Mouse (Mus musculus) ovary, postnatal 14 days (tissue): ENCODE data around the gene Ube2ql1.

ENCODE experiments used
- DNase-seq: peaks from one replicate; pipeline ENCODE4 v3.0.0; 2022; ENCODE audit warnings: low spot score

Gene Ube2ql1

DNA sequence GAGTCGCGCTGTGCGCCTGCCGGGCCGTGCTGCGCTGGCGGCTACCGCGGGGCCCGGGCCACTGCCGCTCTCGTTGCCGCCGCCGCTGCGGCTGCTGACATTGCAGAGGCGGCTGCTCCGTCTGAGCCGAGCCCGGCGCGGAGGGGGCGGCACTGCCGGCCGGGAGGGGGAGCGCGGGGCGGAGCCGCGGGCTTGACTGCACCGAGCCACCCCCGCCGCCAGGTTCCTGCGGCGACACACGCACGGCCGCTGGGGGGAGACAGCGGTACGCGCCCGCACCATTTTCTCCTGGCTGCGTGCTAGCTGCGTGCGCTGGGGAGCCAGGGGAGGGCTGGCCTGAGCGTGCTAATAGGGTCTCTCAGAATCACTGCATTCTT, at the start of gene Ube2ql1:
TSS of gene Ube2ql1 (minus strand) at position 131 of the 377 bp plus-strand sequence.
- peak; percentile 79 for DNase-seq

- no peak for DNase-seq
These were observed 49.0 kb upstream of the Ube2ql1 start for GRCm38 (mm10) chr13:69788704-69789103.

- DNase-seq, result no peak
These were observed 38.5 kb upstream of the Ube2ql1 start for GRCm38 (mm10) chr13:69778221-69778620.

DNA sequence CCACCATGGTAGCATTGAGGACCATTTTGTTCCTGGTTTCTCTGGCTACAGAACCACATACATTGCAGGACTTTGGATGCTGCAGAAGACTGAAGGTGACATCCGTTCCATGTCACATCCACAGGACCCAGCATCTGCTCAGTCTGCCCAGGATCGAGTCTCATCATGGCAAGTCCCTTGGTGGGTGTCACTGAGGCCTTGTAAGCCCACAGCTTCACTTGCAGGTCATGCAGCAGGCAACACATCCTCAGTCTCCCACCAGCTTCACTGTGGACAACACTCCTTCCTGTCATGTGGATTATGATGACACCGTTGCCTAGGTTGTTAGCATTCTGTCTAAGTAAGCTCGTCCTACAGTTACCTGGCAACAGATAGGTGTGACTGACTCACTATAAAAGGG, 32.7 kb upstream of the Ube2ql1 start:
- no peak for DNase-seq

- DNase-seq, result no peak
These were observed 31.1 kb upstream of the Ube2ql1 start for GRCm38 (mm10) chr13:69770538-69771456.

- DNase-seq, result no peak
These were observed 28.5 kb upstream of the Ube2ql1 start for GRCm38 (mm10) chr13:69768152-69768551.

DNA sequence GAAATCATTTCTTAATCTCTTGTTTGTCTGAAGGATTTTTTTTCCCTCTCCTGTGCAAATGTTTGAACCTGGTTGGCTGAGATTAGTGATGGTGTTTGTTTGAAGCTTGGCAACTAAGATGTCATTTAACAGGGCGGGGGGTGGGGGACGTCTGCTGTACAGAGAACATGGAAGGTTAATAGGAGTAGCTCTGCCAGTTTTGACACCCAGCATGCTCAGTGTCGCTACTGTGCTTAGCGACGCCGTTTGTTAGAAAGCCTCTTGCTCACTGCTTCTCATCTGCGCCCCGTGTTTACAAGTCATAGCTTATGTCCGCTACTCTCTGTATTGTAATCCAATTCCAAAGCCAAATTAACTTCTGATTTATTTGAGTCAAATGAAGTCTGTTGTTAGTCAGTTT, 25.0 kb upstream of the Ube2ql1 start:
- no peak for DNase-seq

DNA sequence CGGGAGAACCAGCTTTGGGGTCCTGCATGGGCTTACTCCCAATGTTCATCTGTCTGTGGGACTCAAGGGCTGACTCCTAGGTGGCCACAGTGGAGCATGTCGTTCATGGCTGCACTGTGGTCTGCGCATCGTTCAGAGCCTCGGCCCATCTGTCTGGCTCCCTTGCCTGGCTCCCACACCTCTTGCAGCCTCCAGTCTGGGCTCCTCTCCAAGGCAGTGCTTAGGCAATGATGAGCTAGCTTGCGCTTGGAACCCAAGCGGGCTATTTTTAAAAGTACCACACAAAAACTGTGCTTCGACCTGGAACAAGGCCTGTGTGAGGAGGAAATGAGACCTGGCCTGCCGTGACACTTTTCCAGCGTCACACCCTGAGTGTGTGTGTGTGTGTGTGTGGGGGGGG, 21.7 kb upstream of the Ube2ql1 start:
- DNase-seq, result peak; percentile 18

DNA sequence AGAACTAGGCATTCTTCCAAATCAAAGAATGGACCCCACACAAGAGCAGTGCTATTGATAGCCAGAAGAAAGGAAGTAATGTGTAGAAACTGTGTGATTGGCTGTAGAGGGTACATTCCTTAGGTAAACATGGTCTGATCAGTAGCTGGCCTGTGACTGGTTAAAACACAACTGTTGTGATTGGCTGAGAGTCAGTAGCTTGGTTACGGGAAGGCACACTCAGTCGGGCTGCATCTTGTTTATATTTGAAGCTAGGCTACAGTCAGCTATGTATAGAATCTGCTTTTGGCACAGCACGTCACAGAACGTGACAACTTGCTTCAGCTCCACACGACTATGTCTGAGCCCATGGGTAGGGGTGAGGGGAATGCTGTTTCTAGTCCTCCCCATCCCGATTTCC, 19.3 kb upstream of the Ube2ql1 start:
- DNase-seq, result no peak

DNA sequence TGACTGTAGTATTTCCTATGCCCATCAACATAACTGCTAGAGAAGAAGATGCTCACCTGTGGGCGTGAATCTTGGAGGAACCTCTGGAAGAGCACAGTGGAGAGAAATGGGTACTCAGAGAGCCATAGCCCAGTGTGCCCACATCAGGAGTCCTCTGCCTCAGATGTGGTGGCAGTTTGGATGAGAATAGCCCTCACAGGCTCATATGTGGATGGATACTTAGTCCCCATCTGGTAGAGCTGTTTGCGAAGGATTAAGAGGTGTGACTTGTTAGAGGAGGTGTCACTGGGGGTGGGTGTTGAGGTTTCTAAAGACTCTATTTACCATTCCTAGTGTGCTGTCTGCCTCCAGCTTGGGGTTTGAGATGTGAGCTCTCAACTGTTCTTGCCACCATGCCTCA, 13.2 kb upstream of the Ube2ql1 start:
- DNase-seq, result no peak

DNA sequence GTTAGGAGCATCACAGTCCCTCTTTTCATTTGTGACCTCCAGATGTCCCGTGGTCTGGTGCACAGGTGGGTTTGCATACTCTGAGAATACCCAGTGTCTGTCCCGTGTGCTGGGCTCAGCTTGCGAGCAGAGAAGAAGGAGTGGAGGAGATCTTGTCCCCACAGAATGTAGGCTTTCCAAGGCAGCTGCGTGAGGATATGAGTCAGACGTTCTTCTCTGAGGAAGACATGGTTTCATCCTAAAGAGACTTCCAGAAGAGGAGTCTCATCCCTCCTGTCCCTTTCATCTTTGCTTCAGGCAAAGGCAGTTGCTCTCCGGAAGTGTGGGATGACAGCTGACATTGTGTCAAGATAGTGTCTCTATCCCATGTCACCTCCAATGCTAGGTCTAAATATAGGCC, 11.8 kb upstream of the Ube2ql1 start:
- no peak for DNase-seq

- DNase-seq, result no peak
These were observed 9.1 kb upstream of the Ube2ql1 start for GRCm38 (mm10) chr13:69748756-69749155.

GRCm38 (mm10) chr13:69740331-69741285, 919 bp upstream of the Ube2ql1 start:
- DNase-seq, result peak; percentile 31

- DNase-seq, result peak; percentile 16
These were observed 464 bp downstream of the Ube2ql1 start for GRCm38 (mm10) chr13:69739091-69739758.

GRCm38 (mm10) chr13:69738461-69738971, 1.2 kb downstream of the Ube2ql1 start:
- peak; percentile 7 for DNase-seq

- DNase-seq, result no peak
These were observed 2.1 kb downstream of the Ube2ql1 start for GRCm38 (mm10) chr13:69737444-69738185.

DNA sequence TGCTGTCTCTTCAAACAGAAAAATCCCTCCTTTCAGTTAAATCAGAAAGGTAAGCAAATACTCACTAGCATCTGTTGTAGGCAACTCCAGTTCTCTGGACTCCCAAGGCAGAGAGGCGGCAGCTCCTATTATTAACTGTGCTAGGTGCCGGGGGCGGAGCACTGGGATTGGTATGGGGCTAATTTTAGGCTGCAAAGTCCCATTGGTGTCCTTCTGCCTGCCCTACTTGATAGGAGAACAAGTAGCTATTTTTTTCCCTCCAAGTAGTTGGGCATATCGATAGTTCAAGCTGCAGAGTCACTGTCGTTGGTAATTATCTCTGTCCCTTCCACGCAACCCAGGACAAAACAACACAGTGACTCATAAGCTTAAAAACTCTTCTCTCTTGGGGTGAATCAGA, 7.1 kb downstream of the Ube2ql1 start:
- no peak for DNase-seq

DNA sequence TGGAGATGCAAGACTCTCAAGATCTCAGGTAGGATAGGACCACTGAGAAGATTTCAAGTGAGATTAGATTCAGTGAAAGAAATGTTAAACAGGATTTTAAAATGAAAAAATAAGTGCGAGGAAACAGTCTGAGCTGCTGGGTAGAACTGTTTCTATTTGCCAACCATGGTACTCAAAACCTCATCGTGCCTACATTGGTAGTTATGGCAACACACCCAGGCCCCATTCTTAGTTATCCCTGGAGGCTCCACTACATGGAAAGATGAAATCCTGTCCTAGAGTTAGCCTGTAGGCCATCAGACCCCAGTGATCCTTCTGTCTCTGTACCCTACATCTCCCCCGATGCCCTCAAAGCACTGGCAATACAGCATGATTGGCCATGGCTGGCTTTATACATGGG, 14.3 kb downstream of the Ube2ql1 start:
- DNase-seq, result no peak

DNA sequence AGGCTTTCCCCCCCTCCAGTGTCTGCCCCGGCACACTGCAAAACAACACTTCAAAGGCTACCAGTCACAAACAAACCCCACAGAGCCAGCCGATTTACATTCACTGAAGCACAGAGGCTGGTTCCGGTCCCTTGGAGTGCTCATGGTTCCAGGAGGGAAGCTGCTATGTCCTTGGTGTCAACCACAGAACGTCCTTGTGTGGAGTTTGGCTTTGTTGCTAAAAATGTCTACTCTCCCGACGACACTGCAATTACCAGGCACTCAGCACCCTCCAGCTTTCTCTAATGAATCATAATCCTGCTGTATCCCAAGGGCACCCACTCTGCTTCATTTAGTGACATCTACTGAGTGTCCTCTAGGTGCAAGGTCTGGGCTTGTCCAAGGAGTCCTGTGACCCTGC, 18.5 kb downstream of the Ube2ql1 start:
- no peak for DNase-seq

- DNase-seq, result no peak
These were observed 21.7 kb downstream of the Ube2ql1 start for GRCm38 (mm10) chr13:69717860-69718598.

DNA sequence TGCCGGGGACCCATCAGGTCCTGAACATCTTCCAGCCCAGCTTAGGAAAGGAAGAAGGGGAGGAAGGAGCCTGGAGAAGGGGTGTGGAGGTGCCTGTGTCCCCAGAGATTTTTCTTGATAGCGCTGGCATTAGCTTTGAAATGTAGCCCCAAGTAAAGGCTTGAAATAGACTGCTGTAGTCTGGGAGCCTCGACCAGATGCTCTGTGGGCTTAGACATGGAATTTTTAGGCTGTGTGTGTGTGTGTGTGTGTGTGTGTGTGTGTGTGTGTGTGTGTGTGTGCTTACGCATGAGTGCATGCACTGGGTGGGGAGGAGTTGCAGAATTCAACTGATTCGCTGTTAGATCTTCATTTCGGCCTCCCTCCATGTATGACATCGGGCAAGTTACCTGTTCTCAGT, 31.5 kb downstream of the Ube2ql1 start:
- DNase-seq, result no peak
